In genomic region chr19:3651989-3652388, GRCm38 (mm10) we compare ENCODE assay signal across 31 mouse cellular contexts.
"Had no signal": no experiment of that assay in that cellular context is flagged by ENCODE, and none has a peak within 500 bp of the region (broad histone marks: within the 10 kb centered on the region; RNA-seq: fewer than 3 reads in every experiment).

No protein-coding gene starts in this region.

- H3K27me3 ChIP-seq: limb, embryonic 12.5 days; limb, embryonic 13.5 days; limb, embryonic 15.5 days; liver, embryonic 12.5 days; liver, embryonic 13.5 days; liver, embryonic 15.5 days; lung, embryonic 15.5 days; megakaryocyte, embryonic 14.5 days; midbrain, embryonic 12.5 days; midbrain, embryonic 13.5 days; midbrain, embryonic 15.5 days had no signal

- H3K9me3 ChIP-seq: limb, embryonic 10.5 days; limb, embryonic 15.5 days; liver, embryonic 13.5 days; liver, embryonic 15.5 days; lung, embryonic 15.5 days; megakaryocyte, embryonic 14.5 days; midbrain, embryonic 15.5 days had no signal

- DNase-seq: left cerebral cortex, postnatal 4 days; liver; liver, embryonic 13.5 days; liver, postnatal 0 days; lung, adult 18-20 months; lung, adult 2 months; lung, embryonic 14.5 days; lung, postnatal 10 days; lung, postnatal 14 days; lung, postnatal 36 days; lung, postnatal 4 days; midbrain, embryonic 14.5 days had no signal

- H3K4me2 ChIP-seq: limb, embryonic 12.5 days; limb, embryonic 13.5 days; limb, embryonic 15.5 days; liver, embryonic 11.5 days; liver, embryonic 12.5 days; liver, embryonic 13.5 days; liver, embryonic 15.5 days; lung, embryonic 14.5 days; lung, embryonic 15.5 days; midbrain, embryonic 11.5 days; midbrain, embryonic 12.5 days; midbrain, embryonic 13.5 days; midbrain, embryonic 15.5 days had no signal

- H3K4me3 ChIP-seq: limb, embryonic 10.5 days; limb, embryonic 12.5 days; limb, embryonic 13.5 days; limb, embryonic 15.5 days; liver, embryonic 12.5 days; liver, embryonic 13.5 days; liver, embryonic 15.5 days; lung, embryonic 15.5 days; megakaryocyte, embryonic 14.5 days; midbrain, embryonic 10.5 days; midbrain, embryonic 12.5 days; midbrain, embryonic 13.5 days; midbrain, embryonic 15.5 days; myocyte had no signal

- ATAC-seq: liver, embryonic 12.5 days; liver, postnatal 0 days; lung, postnatal 0 days; midbrain, embryonic 13.5 days; midbrain, embryonic 15.5 days; midbrain, embryonic 16.5 days had no signal

- H3K4me1 ChIP-seq: limb, embryonic 12.5 days; limb, embryonic 13.5 days; midbrain, embryonic 12.5 days; midbrain, embryonic 13.5 days; midbrain, embryonic 15.5 days had no signal

- H3K9ac ChIP-seq: limb, embryonic 12.5 days; limb, embryonic 13.5 days; limb, embryonic 15.5 days; liver, embryonic 12.5 days; liver, embryonic 13.5 days; liver, embryonic 14.5 days; liver, embryonic 15.5 days; liver, postnatal 0 days; lung, embryonic 14.5 days; lung, embryonic 15.5 days; midbrain, embryonic 12.5 days; midbrain, embryonic 13.5 days; midbrain, embryonic 15.5 days had no signal

- H3K36me3 ChIP-seq: midbrain, embryonic 15.5 days had no signal

- H3K27ac ChIP-seq: limb, embryonic 10.5 days; limb, embryonic 12.5 days; limb, embryonic 13.5 days; limb, embryonic 15.5 days; liver, embryonic 12.5 days; liver, embryonic 13.5 days; liver, embryonic 14.5 days; liver, embryonic 15.5 days; lung, embryonic 15.5 days; macrophage; midbrain, embryonic 10.5 days; midbrain, embryonic 12.5 days; midbrain, embryonic 13.5 days; midbrain, embryonic 15.5 days had no signal
